Mouse (Mus musculus) MEL (cell line): ENCODE data around the gene Med21. TPM values are rescaled to one million over a fixed set of nuclear protein-coding genes. Genes with fewer than 3 reads are reported as not detected.

Experiments
- DNase-seq: peaks from one replicate; pipeline ENCODE4 v3.0.0; 2011; ENCODE audit warnings: low read depth, low spot score
- H3K27ac ChIP-seq: 2 replicates; pipeline ENCODE4 v1.5.1; 2012; ENCODE audit warnings: low read depth, mild to moderate bottlenecking, control low read depth, low read length, moderate library complexity; ENCODE audit not compliant: control insufficient read depth
- H3K27me3 ChIP-seq, 2 experiments: fragments of 150-350 bp in 1 of 2; sonication (generic) in 1 of 2; 2 replicates each; pipeline ENCODE4 v1.6.1; 2012; ENCODE audit warnings: low read length in 2 of 2, mild to moderate bottlenecking in 2 of 2, improper control_type of control experiment in 1 of 2, moderate library complexity in 1 of 2; ENCODE audit not compliant: insufficient read depth in 2 of 2, control insufficient read depth in 1 of 2
- H3K36me3 ChIP-seq, 2 experiments: 2 replicates each; pipeline ENCODE4 v1.6.1; 2012 to 2014; ENCODE audit warnings: low read length in 2 of 2, improper control_type of control experiment in 1 of 2, inconsistent platforms in 1 of 2, mild to moderate bottlenecking in 1 of 2; ENCODE audit not compliant: insufficient read depth in 2 of 2, control insufficient read depth in 1 of 2
- H3K4me1 ChIP-seq, 2 experiments: fragments of 150-350 bp in 1 of 2; sonication (generic) in 1 of 2; 2 replicates each; pipeline ENCODE4 v1.6.1; 2012; ENCODE audit warnings: low read length in 2 of 2, improper control_type of control experiment in 1 of 2, mild to moderate bottlenecking in 1 of 2; ENCODE audit not compliant: insufficient read depth in 2 of 2, control insufficient read depth in 1 of 2
- H3K4me3 ChIP-seq, 2 experiments: fragments of 150-350 bp in 1 of 2; sonication (generic) in 1 of 2; 2 replicates each; pipeline ENCODE4 v1.5.1; 2012; ENCODE audit warnings: low read depth in 2 of 2, low read length in 2 of 2, mild to moderate bottlenecking in 2 of 2, moderate library complexity in 2 of 2, control low read depth in 1 of 2, improper control_type of control experiment in 1 of 2; ENCODE audit not compliant: control insufficient read depth in 1 of 2, insufficient read depth in 1 of 2
- H3K79me2 ChIP-seq: 2 replicates; pipeline ENCODE4 v1.6.1; 2012; ENCODE audit warnings: mild to moderate bottlenecking, low read length, moderate library complexity; ENCODE audit not compliant: control insufficient read depth, poor library complexity, insufficient read depth
- H3K9ac ChIP-seq: 2 replicates; pipeline ENCODE4 v1.6.1; 2012; ENCODE audit warnings: low read depth, mild to moderate bottlenecking, control low read depth, low read length, moderate library complexity; ENCODE audit not compliant: control insufficient read depth, poor library complexity, severe bottlenecking
- H3K9me3 ChIP-seq: fragments of 150-350 bp; sonication (generic); replicated peaks from 2 replicates; pipeline ENCODE4 v1.6.1; 2012; ENCODE audit warnings: mild to moderate bottlenecking, low read length, improper control_type of control experiment, moderate library complexity; ENCODE audit not compliant: insufficient read depth
- CHD2 ChIP-seq: IDR thresholded peaks from 2 replicates; pipeline ENCODE4 v1.6.1; 2011; ENCODE audit warnings: low read length, improper control_type of control experiment
- EP300 ChIP-seq, 2 experiments: IDR thresholded peaks; 2 replicates each; pipeline ENCODE4 v1.6.1; 2011; ENCODE audit warnings: improper control_type of control experiment in 2 of 2, low read length in 2 of 2, low read depth in 1 of 2, mild to moderate bottlenecking in 1 of 2
- ETS1 ChIP-seq: IDR thresholded peaks from 2 replicates; pipeline ENCODE4 v1.6.1; 2012; ENCODE audit warnings: low read depth, mild to moderate bottlenecking, inconsistent platforms, low read length, improper control_type of control experiment, moderate library complexity
- GABPA ChIP-seq: IDR thresholded peaks from 2 replicates; pipeline ENCODE4 v1.6.1; 2012; ENCODE audit warnings: low read depth, mild to moderate bottlenecking, inconsistent platforms, low read length, improper control_type of control experiment, moderate library complexity
- GATA1 ChIP-seq: IDR thresholded peaks from 2 replicates; pipeline ENCODE4 v1.6.1; 2011; ENCODE audit warnings: low read depth, low read length, improper control_type of control experiment
- KAT2A ChIP-seq: conservative IDR thresholded peaks from 2 replicates; pipeline ENCODE4 v1.6.1; 2012; ENCODE audit warnings: low read depth, low read length, improper control_type of control experiment, inconsistent platforms
- MAX ChIP-seq: IDR thresholded peaks from 2 replicates; pipeline ENCODE4 v1.6.1; 2011; ENCODE audit warnings: low read length, improper control_type of control experiment
- MAZ ChIP-seq: IDR thresholded peaks from 2 replicates; pipeline ENCODE4 v1.6.1; 2012; ENCODE audit warnings: low read depth, mild to moderate bottlenecking, inconsistent platforms, low read length, improper control_type of control experiment
- MXI1 ChIP-seq: IDR thresholded peaks from 2 replicates; pipeline ENCODE4 v1.6.1; 2011; ENCODE audit warnings: mild to moderate bottlenecking, low read depth, low read length, improper control_type of control experiment
- POLR2AphosphoS2 ChIP-seq: IDR thresholded peaks from 2 replicates; pipeline ENCODE4 v1.6.1; 2011; ENCODE audit warnings: low read length, improper control_type of control experiment
- RCOR1 ChIP-seq: IDR thresholded peaks from 2 replicates; pipeline ENCODE4 v1.6.1; 2012; ENCODE audit warnings: low read depth, mild to moderate bottlenecking, inconsistent platforms, low read length, improper control_type of control experiment
- SIN3A ChIP-seq: IDR thresholded peaks from 2 replicates; pipeline ENCODE4 v1.6.1; 2012; ENCODE audit warnings: low read length, improper control_type of control experiment, inconsistent platforms
- TAL1 ChIP-seq: IDR thresholded peaks from 2 replicates; pipeline ENCODE4 v1.6.1; 2012; ENCODE audit warnings: mild to moderate bottlenecking, inconsistent platforms, low read length, moderate library complexity, mixed read lengths
- TBP ChIP-seq: IDR thresholded peaks from 2 replicates; pipeline ENCODE4 v1.8.0; 2011; ENCODE audit warnings: low read depth, low read length, improper control_type of control experiment
- TCF12 ChIP-seq: IDR thresholded peaks from 2 replicates; pipeline ENCODE4 v1.6.1; 2014; ENCODE audit warnings: low read depth, mild to moderate bottlenecking, inconsistent platforms, low read length, improper control_type of control experiment, moderate library complexity
- UBTF ChIP-seq: IDR thresholded peaks from 2 replicates; pipeline ENCODE4 v1.6.1; 2012; ENCODE audit warnings: low read depth, mild to moderate bottlenecking, inconsistent platforms, low read length, improper control_type of control experiment, moderate library complexity, borderline replicate concordance; ENCODE audit not compliant: insufficient read depth
- USF1 ChIP-seq: IDR thresholded peaks from 2 replicates; pipeline ENCODE4 v1.6.1; 2014; ENCODE audit warnings: low read depth, mild to moderate bottlenecking, inconsistent platforms, low read length, improper control_type of control experiment, moderate library complexity
- ZKSCAN1 ChIP-seq: IDR thresholded peaks from 2 replicates; pipeline ENCODE4 v1.6.1; 2012; ENCODE audit warnings: low read depth, mild to moderate bottlenecking, inconsistent platforms, low read length, improper control_type of control experiment, moderate library complexity
- ZNF384 ChIP-seq: IDR thresholded peaks from 2 replicates; pipeline ENCODE4 v1.6.1; 2012; ENCODE audit warnings: low read depth, mild to moderate bottlenecking, inconsistent platforms, low read length, improper control_type of control experiment
- polyA plus RNA-seq, 2 experiments: library from polyadenylated mRNA; stranded (reverse) in 1 of 2; unstranded in 1 of 2; fragments of >175 nt in 1 of 2; fragments of >200 nt in 1 of 2; gene quantifications; 2 replicates each; pipeline versions ENCODE4 v1.2.1 to v1.2.4; 2012; ENCODE audit warnings: low replicate concordance in 2 of 2, low read depth in 1 of 2; ENCODE audit not compliant: insufficient read length in 2 of 2, insufficient read depth in 1 of 2, missing spikeins in 1 of 2
- total RNA-seq: library from RNA; depleted of rRNA; stranded (reverse); fragments of 300-350 nt; gene quantifications from 2 replicates; pipeline ENCODE4 v1.2.3, GENCODE M21; 2012

Med21 gene
- total and polyA plus RNA-seq, 3 experiments: 56.7 to 79.5 TPM; not detected in 1

DNA sequence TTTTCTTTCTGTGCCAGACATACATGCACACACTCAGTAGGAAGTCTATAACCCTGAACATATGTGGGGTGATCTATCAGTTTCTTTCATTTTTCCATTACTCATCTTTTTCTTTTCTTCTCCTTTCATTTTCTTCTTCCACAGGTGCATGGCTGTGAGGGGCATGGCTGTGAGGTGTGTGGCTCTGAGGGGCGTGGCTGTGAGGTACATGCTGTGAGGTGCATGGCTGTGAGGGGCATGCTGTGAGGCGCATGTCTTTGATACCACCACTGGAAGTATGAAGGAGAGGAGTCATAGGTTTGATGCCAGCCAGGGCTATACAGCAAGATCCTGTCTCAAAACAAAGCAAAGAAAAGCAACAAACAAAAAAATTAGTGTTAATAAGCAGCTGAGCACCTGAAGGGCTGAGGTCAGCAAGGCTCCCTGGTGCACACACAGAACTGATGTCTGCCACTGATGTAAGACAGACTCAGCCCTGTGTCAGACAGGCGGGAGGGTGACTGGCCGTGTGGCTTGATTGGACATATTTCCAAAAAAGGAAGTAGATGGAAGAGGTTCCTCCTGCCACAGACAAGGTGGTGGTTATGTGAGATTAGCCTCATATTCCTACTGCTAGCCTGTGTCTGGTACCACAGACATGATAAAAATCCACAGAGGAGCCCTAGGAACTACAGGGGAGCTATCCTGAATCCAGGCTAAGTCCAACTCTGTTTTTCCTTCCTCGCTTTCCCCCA, 44.3 kb downstream of the Med21 start:
- H3K27ac ChIP-seq: peak overlapping the region; percentile 61
- peaks cover 0 to 10% of the 10 kb centered on the region in 2 experiments; a peak in 2 of 4 replicates for H3K36me3 ChIP-seq
- peak; percentile 85 for DNase-seq
- peak overlapping the region; percentile 70 to 74 for H3K4me3 ChIP-seq
- H3K27me3 ChIP-seq: no peaks in the 10 kb centered on the region
- no peaks in the 10 kb centered on the region for H3K9me3 ChIP-seq
- H3K79me2 ChIP-seq: no peaks in the 10 kb centered on the region; the same call in 1 of the 2 replicates
- peaks cover 9 to 34% of the 10 kb centered on the region in 2 experiments for H3K4me1 ChIP-seq
- no peak for TF ChIP-seq UBTF
- TF ChIP-seq RCOR1: peak; percentile 75
- peak; percentile 83 for TF ChIP-seq TAL1
- TF ChIP-seq ZNF384: peak; percentile 46; the same call in 1 of the 2 replicates
- TF ChIP-seq SIN3A: peak; percentile 46
- peak; percentile 35; the same call in 1 of the 2 replicates for TF ChIP-seq MXI1
- TF ChIP-seq TBP: 0 out of 2 replicates have a peak, but pooled peaks have one; percentile 27
- TF ChIP-seq KAT2A: no peak
- TF ChIP-seq MAZ: no peak
- TF ChIP-seq TCF12: peak; percentile 60
- TF ChIP-seq EP300 (IDR thresholded peaks at IDR 0.05; ENCODE audit: low read depth in 1 of 2, low read length in 2 of 2): peak; percentile 64 to 81; a peak in 3 of 4 replicates
- TF ChIP-seq GABPA: no peak
- no peak for TF ChIP-seq MAX
- TF ChIP-seq ETS1: peak; percentile 87
- TF ChIP-seq GATA1: peak; percentile 73
- TF ChIP-seq USF1: no peak
- H3K9ac ChIP-seq: peak overlapping the region; percentile 71

DNA sequence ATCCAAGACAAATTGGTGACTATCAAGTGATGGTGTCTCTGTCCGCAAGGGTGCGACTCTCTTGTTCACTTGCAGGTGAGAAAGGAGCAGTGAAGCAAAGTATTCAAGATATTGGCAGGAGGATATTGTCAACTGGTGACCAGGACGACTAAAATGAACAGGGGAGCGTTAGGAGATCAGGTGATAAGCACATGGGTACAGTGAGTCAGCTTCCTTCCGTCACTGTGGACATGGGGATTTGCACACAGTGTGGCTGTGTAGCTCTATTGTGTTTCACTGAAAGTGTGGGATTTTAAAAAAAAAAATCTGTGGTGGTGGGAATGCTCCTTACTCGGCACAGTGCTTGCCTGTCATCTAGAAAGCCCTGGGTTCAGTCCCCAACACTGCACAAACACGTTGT, 45.7 kb downstream of the Med21 start:
- peak; percentile 43 for DNase-seq
- Histone ChIP-seq H3K4me3 (no peak overlapping the region), H3K9me3 (no peaks in the 10 kb centered on the region), H3K27me3 (no peaks in the 10 kb centered on the region), H3K27ac (peak overlapping the region; percentile 26), H3K79me2 (no peaks in the 10 kb centered on the region; the same call in 1 of the 2 replicates), H3K4me1 (peaks cover 9 to 34% of the 10 kb centered on the region in 2 experiments), H3K9ac (no peak overlapping the region), H3K36me3 (peaks cover 0 to 10% of the 10 kb centered on the region in 2 experiments; a peak in 2 of 4 replicates)
- peak; percentile 70 for TF ChIP-seq ETS1
- TF ChIP-seq MAX: peak; percentile 79
- TF ChIP-seq MXI1: peak; percentile 39
- no peak for TF ChIP-seq POLR2AphosphoS2
- TF ChIP-seq SIN3A: 0 out of 2 replicates have a peak, but pooled peaks have one; percentile 22
- peak; percentile 75 for TF ChIP-seq ZKSCAN1
- peak; percentile 47 to 61 for TF ChIP-seq EP300 (IDR thresholded peaks at IDR 0.05; ENCODE audit: low read depth in 1 of 2, low read length in 2 of 2)
- no peak for TF ChIP-seq CHD2
- TF ChIP-seq ZNF384: no peak; the same call in 1 of the 2 replicates
- TF ChIP-seq GATA1: peak; percentile 52
